Mouse (Mus musculus) left cerebral cortex, postnatal 14 days (tissue): Measurements from ENCODE around the gene Zfp750. TPM values are rescaled to one million over a fixed set of nuclear protein-coding genes. Genes with fewer than 3 reads are reported as not detected.
A peak's percentile ranks its signal among the peaks of the same experiment; 100 is the strongest.

Experiments
- DNase-seq, 2 experiments: peaks; one replicate each; pipeline ENCODE4 v3.0.0; 2021 to 2022; ENCODE audit warnings: low spot score in 2 of 2, mixed read lengths in 1 of 2
- intact Hi-C: fragments of 180-260 bp; cut with DNase I; formaldehyde crosslinking; loops from one replicate; pipeline ENCODE4 v1.15.1; 2025
- total RNA-seq, 2 experiments: library from RNA; stranded (reverse); gene quantifications; 2 replicates each; pipeline ENCODE4 v1.2.3; 2021

The Zfp750 gene
- total RNA-seq, 2 experiments from 2014 or later, result not detected

- intact Hi-C loops, result no loop called here
- DNase-seq, result no peak
Observed at GRCm38 (mm10) chr11:121485882-121486281, 33.3 kb downstream of the Zfp750 start.

DNA sequence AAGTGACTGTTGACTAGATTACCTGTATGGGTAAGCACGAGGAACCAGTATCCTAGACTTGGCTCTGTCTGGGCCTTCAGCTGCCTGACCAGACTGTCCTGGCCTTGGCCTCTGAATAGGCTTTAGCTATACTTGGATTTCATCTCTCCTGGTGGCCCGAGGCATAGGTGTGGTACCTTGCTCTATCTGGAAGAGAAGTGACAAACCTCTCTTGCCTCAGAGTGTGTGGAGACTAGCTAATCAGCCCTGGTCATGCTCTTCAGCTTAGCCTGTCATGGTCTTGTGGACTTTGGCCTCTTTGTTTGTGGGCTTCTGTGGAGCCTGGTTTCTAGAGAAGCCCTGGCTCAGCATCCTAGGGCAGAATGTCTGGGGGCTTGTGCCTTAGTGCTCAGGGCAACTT lies 38.0 kb downstream of the Zfp750 start:
- intact Hi-C loops, result no loop called here
- DNase-seq, result no peak

GRCm38 (mm10) chr11:121479476-121480203 lies 39.5 kb downstream of the Zfp750 start:
- DNase-seq, result no peak
- intact Hi-C loops, result no loop called here

DNA sequence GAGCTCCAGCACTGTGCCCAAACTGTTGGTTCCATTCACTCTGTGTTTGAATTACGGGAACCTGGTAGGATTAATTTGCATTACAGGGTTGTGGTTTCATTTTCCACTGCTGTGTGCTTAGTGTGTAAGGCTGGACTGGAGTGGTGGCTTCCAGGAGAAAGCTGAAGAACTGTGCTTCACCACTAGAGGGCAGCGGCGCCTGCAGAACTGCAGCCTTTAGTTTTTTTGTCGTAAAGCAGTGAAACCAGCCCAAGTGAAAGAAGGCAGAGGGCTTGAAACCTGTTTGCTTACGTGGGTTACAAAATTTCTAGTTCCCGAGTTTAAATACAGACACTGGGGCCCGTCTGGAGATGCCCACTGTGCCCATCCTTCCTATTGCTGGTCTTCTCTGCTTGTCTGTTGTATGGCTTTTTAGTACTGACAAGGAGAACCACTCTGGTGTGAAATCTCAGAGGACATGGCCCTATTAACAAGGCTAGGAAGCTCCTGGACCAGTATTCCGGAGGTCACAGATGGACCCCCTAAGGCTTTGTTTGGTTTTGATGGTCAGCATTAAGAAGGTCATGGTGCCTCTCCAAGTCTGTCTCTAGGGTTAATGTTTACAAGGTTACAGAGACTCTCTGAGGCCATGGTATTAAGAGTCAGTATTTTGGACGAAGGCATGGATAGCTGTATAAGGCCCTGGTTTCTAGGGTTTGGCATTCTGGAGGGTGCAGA lies 43.3 kb downstream of the Zfp750 start:
- intact Hi-C loops, result loop anchor here (2.0 kb wide), 1 partner anchor 333 kb away; no protein-coding TSS in a partner anchor
- peak; percentile 81 to 83 for DNase-seq

GRCm38 (mm10) chr11:121474831-121475230 lies 44.3 kb downstream of the Zfp750 start:
- no peak for DNase-seq
- intact Hi-C loops, result loop anchor here (2.0 kb wide), 1 partner anchor 334 kb away; no protein-coding TSS in a partner anchor

- no peak for DNase-seq
- intact Hi-C loops, result no loop called here
Observed at GRCm38 (mm10) chr11:121467408-121467807, 51.7 kb downstream of the Zfp750 start.

Other genes starting within 250 kb of the Zfp750 start
- gene Wdr45b, start 164.9 kb downstream of the Zfp750 start, total RNA-seq, result 10 to 100 TPM; 62.2 to 68.9 TPM
- 10 to 100 TPM; 42.2 to 44.7 TPM for gene Rab40b, start 131.1 kb downstream of the Zfp750 start, total RNA-seq
- 10 to 100 TPM; 32.9 to 34.5 TPM for gene Fn3krp, start 97.9 kb downstream of the Zfp750 start, total RNA-seq
- 10 to 100 TPM; 31.1 to 35.2 TPM for gene Fn3k, start 84.4 kb downstream of the Zfp750 start, total RNA-seq
- gene Tbcd, start 67.4 kb downstream of the Zfp750 start, total RNA-seq, result 10 to 100 TPM; 45.9 to 48.2 TPM
- 1 to 10 TPM; 5.7 to 7.1 TPM for gene B3gntl1, start 153.8 kb upstream of the Zfp750 start, total RNA-seq
- gene Metrnl, start 182.2 kb upstream of the Zfp750 start, total RNA-seq, result 1 to 10 TPM; 8.1 to 9.1 TPM